Mouse (Mus musculus) heart, embryonic 10.5 days (tissue): Measurements from ENCODE around the gene Rabggtb. TPM values are rescaled to one million over a fixed set of nuclear protein-coding genes. Genes with fewer than 3 reads are reported as not detected.

Experiments
- DNase-seq: peaks from one replicate; pipeline ENCODE4 v3.0.0-alpha.2; 2017; ENCODE audit warnings: low spot score
- H3K27ac ChIP-seq: fragments of 300-500 bp; sonication (generic); 2 replicates; pipeline ENCODE4 v1.5.1; 2016; ENCODE audit warnings: mild to moderate bottlenecking
- H3K27me3 ChIP-seq: fragments of 300-500 bp; sonication (generic); 2 replicates; pipeline ENCODE4 v1.6.1; 2016; ENCODE audit warnings: mild to moderate bottlenecking; ENCODE audit not compliant: poor library complexity, insufficient read depth, severe bottlenecking
- H3K36me3 ChIP-seq: fragments of 300-500 bp; sonication (generic); 2 replicates; pipeline ENCODE4 v1.6.1; 2016; ENCODE audit warnings: mild to moderate bottlenecking, moderate library complexity
- H3K4me1 ChIP-seq: fragments of 300-500 bp; sonication (generic); 2 replicates; pipeline ENCODE4 v1.6.1; 2016; ENCODE audit warnings: mild to moderate bottlenecking
- H3K4me3 ChIP-seq: fragments of 300-500 bp; sonication (generic); 2 replicates; pipeline ENCODE4 v1.5.1; 2016; ENCODE audit warnings: mild to moderate bottlenecking, moderate library complexity
- H3K9me3 ChIP-seq: fragments of 300-500 bp; sonication (generic); 2 replicates; pipeline ENCODE4 v1.6.1; 2016; ENCODE audit warnings: mild to moderate bottlenecking, moderate library complexity
- WGBS: fragments of 180-500 bp; shearing (Covaris S2); methylation state at CpG from one replicate; pipeline ENCODE4 v1.1.7; 2016; 5-methylcytosine and 5-hydroxymethylcytosine counted together
- polyA plus RNA-seq: library from polyadenylated mRNA; unstranded; fragments of >200 nt; fragmentation: Nextera tagmentation; extraction: Ambion mirVana; gene quantifications from 2 replicates; pipeline ENCODE4 v1.2.1, GENCODE M21; 2016

The Rabggtb gene
- polyA plus RNA-seq, 1 experiment from 2014 or later, result 57.2 TPM

- peaks cover 62% of the 10 kb centered on the region for H3K36me3 ChIP-seq
- H3K27me3 ChIP-seq, result no peaks in the 10 kb centered on the region
- H3K4me3 ChIP-seq, result peak overlapping the region; percentile 94
- no peaks in the 10 kb centered on the region for H3K9me3 ChIP-seq
- WGBS, result 69% methylated on average over 7 of the region's 7 CpGs
- H3K4me1 ChIP-seq, result peaks cover 51% of the 10 kb centered on the region
- no peak for DNase-seq
- no peak overlapping the region for H3K27ac ChIP-seq
Observed at GRCm38 (mm10) chr3:153910489-153910888, 2.3 kb downstream of the Rabggtb start.

- Histone ChIP-seq H3K36me3 (peaks cover 77% of the 10 kb centered on the region), H3K9me3 (no peaks in the 10 kb centered on the region), H3K27ac (no peak overlapping the region), H3K4me1 (peaks cover 48% of the 10 kb centered on the region), H3K4me3 (peak overlapping the region; percentile 31), H3K27me3 (no peaks in the 10 kb centered on the region)
- no peak for DNase-seq
- 85% methylated on average over 5 of the region's 5 CpGs for WGBS
Observed at GRCm38 (mm10) chr3:153908919-153909318, 3.9 kb downstream of the Rabggtb start.

- Histone ChIP-seq H3K36me3 (peaks cover 82% of the 10 kb centered on the region), H3K4me3 (no peak within 1 kb of the TSS), H3K27ac (no peak within 1 kb of the TSS), H3K27me3 (no peaks in the 10 kb centered on the region), H3K4me1 (peaks cover 34% of the 10 kb centered on the region), H3K9me3 (no peaks in the 10 kb centered on the region)
- 79% methylated on average over 9 of the region's 9 CpGs for WGBS
- DNase-seq, result no peak
Observed at GRCm38 (mm10) chr3:153906136-153906871, 6.5 kb downstream of the Rabggtb start, which contains the start of gene Msh4. Gene Msh4 (minus strand): TSS chr3:153906138.

GRCm38 (mm10) chr3:153905251-153906135, 7.3 kb downstream of the Rabggtb start:
- DNase-seq, result peak; percentile 82
- H3K4me1 ChIP-seq, result peaks cover 26% of the 10 kb centered on the region
- peaks cover 74% of the 10 kb centered on the region for H3K36me3 ChIP-seq

GRCm38 (mm10) chr3:153904586-153904985, 8.2 kb downstream of the Rabggtb start:
- no peak overlapping the region for H3K4me3 ChIP-seq
- no peaks in the 10 kb centered on the region for H3K27me3 ChIP-seq
- peaks cover 17% of the 10 kb centered on the region for H3K4me1 ChIP-seq
- WGBS, result 64% methylated on average over 6 of the region's 6 CpGs
- no peak overlapping the region for H3K27ac ChIP-seq
- peak; percentile 82 for DNase-seq
- H3K9me3 ChIP-seq, result no peaks in the 10 kb centered on the region
- H3K36me3 ChIP-seq, result peaks cover 65% of the 10 kb centered on the region

More at GRCm38 (mm10) chr3:153905251-153906135, 7.3 kb downstream of the Rabggtb start:
- Histone ChIP-seq H3K27me3 (no peaks in the 10 kb centered on the region), H3K27ac (no peak overlapping the region), H3K4me3 (no peak overlapping the region), H3K9me3 (no peaks in the 10 kb centered on the region)
- 80% methylated on average over 49 of the region's 49 CpGs for WGBS

- Histone ChIP-seq H3K9me3 (no peaks in the 10 kb centered on the region), H3K4me1 (no peaks in the 10 kb centered on the region; the same call in 1 of the 2 replicates), H3K27ac (no peak overlapping the region), H3K36me3 (peaks cover 45% of the 10 kb centered on the region), H3K27me3 (no peaks in the 10 kb centered on the region), H3K4me3 (no peak overlapping the region)
- WGBS, result 43% methylated on average over 3 of the region's 3 CpGs
- DNase-seq, result peak; percentile 57
Observed at GRCm38 (mm10) chr3:153902595-153902994, 10.2 kb downstream of the Rabggtb start.

GRCm38 (mm10) chr3:153901904-153902303, 10.9 kb downstream of the Rabggtb start:
- Histone ChIP-seq H3K27ac (no peak overlapping the region), H3K36me3 (peaks cover 38% of the 10 kb centered on the region), H3K4me3 (no peak overlapping the region), H3K4me1 (no peaks in the 10 kb centered on the region; the same call in 1 of the 2 replicates), H3K9me3 (no peaks in the 10 kb centered on the region), H3K27me3 (no peaks in the 10 kb centered on the region)
- no peak for DNase-seq
- 75% methylated on average over 1 of the region's 1 CpGs for WGBS

GRCm38 (mm10) chr3:153897216-153897615, 15.6 kb downstream of the Rabggtb start:
- DNase-seq, result no peak
- Histone ChIP-seq H3K4me1 (no peaks in the 10 kb centered on the region), H3K27me3 (no peaks in the 10 kb centered on the region), H3K9me3 (no peaks in the 10 kb centered on the region), H3K4me3 (no peak overlapping the region), H3K27ac (no peak overlapping the region), H3K36me3 (no peaks in the 10 kb centered on the region)
- 57% methylated on average over 6 of the region's 6 CpGs for WGBS

- DNase-seq, result no peak
- Histone ChIP-seq H3K9me3 (no peaks in the 10 kb centered on the region), H3K4me3 (no peak overlapping the region), H3K36me3 (no peaks in the 10 kb centered on the region), H3K4me1 (no peaks in the 10 kb centered on the region), H3K27me3 (no peaks in the 10 kb centered on the region), H3K27ac (no peak overlapping the region)
- 84% methylated on average over 3 of the region's 3 CpGs for WGBS
Observed at GRCm38 (mm10) chr3:153895454-153895853, 17.4 kb downstream of the Rabggtb start.

- no peaks in the 10 kb centered on the region for H3K4me1 ChIP-seq
- no peaks in the 10 kb centered on the region for H3K27me3 ChIP-seq
- H3K4me3 ChIP-seq, result no peak overlapping the region
- no peaks in the 10 kb centered on the region for H3K9me3 ChIP-seq
- no peak for DNase-seq
- WGBS, result 73% methylated on average over 7 of the region's 8 CpGs
- H3K27ac ChIP-seq, result no peak overlapping the region
- H3K36me3 ChIP-seq, result no peaks in the 10 kb centered on the region
Observed at GRCm38 (mm10) chr3:153889188-153889781, 23.5 kb downstream of the Rabggtb start.

- H3K4me1 ChIP-seq, result no peaks in the 10 kb centered on the region
- no peaks in the 10 kb centered on the region for H3K9me3 ChIP-seq
- no peak overlapping the region for H3K27ac ChIP-seq
- 45% methylated on average over 6 of the region's 6 CpGs for WGBS
- H3K27me3 ChIP-seq, result no peaks in the 10 kb centered on the region
- DNase-seq, result no peak
- H3K36me3 ChIP-seq, result no peaks in the 10 kb centered on the region
- H3K4me3 ChIP-seq, result no peak overlapping the region
Observed at GRCm38 (mm10) chr3:153888141-153888540, 24.7 kb downstream of the Rabggtb start.

GRCm38 (mm10) chr3:153886296-153886695, 26.5 kb downstream of the Rabggtb start:
- H3K27me3 ChIP-seq, result no peaks in the 10 kb centered on the region
- DNase-seq, result no peak
- no peak overlapping the region for H3K4me3 ChIP-seq
- H3K27ac ChIP-seq, result no peak overlapping the region
- no peaks in the 10 kb centered on the region for H3K9me3 ChIP-seq
- no peaks in the 10 kb centered on the region for H3K4me1 ChIP-seq
- H3K36me3 ChIP-seq, result no peaks in the 10 kb centered on the region

- Histone ChIP-seq H3K4me1 (no peaks in the 10 kb centered on the region), H3K27ac (no peak overlapping the region), H3K4me3 (no peak overlapping the region), H3K36me3 (no peaks in the 10 kb centered on the region), H3K27me3 (no peaks in the 10 kb centered on the region), H3K9me3 (no peaks in the 10 kb centered on the region)
- no peak for DNase-seq
- 83% methylated on average over 5 of the region's 5 CpGs for WGBS
Observed at GRCm38 (mm10) chr3:153871396-153871795, 41.4 kb downstream of the Rabggtb start.
